Mouse (Mus musculus) hindlimb bud, embryonic 11.5 days (tissue): Measurements from ENCODE around the gene Mef2c.

Experiments
- DNase-seq: peaks from one replicate; pipeline ENCODE4 v3.0.0-alpha.2; 2012; ENCODE audit warnings: low read depth, low spot score; ENCODE audit errors: extremely low spot score

Mef2c gene

GRCm38 (mm10) chr13:83607883-83608581 is 104.2 kb downstream of the Mef2c start:
- no peak for DNase-seq

- DNase-seq = no peak
These were observed 105.2 kb downstream of the Mef2c start for GRCm38 (mm10) chr13:83608851-83609516.

GRCm38 (mm10) chr13:83609517-83609878 is 105.7 kb downstream of the Mef2c start:
- DNase-seq = no peak

GRCm38 (mm10) chr13:83610124-83610523 is 106.3 kb downstream of the Mef2c start:
- no peak for DNase-seq

GRCm38 (mm10) chr13:83612195-83612594 is 108.4 kb downstream of the Mef2c start:
- no peak for DNase-seq

GRCm38 (mm10) chr13:83615875-83616274 is 112.0 kb downstream of the Mef2c start:
- DNase-seq = no peak

GRCm38 (mm10) chr13:83624651-83625050 is 120.8 kb downstream of the Mef2c start:
- DNase-seq = no peak

GRCm38 (mm10) chr13:83627429-83627828 is 123.6 kb downstream of the Mef2c start:
- no peak for DNase-seq

- no peak for DNase-seq
These were observed 124.3 kb downstream of the Mef2c start for GRCm38 (mm10) chr13:83628139-83628538.

GRCm38 (mm10) chr13:83633155-83633554 is 129.3 kb downstream of the Mef2c start:
- no peak for DNase-seq

GRCm38 (mm10) chr13:83635218-83635617 is 131.4 kb downstream of the Mef2c start:
- no peak for DNase-seq

- no peak for DNase-seq
These were observed 133.8 kb downstream of the Mef2c start for GRCm38 (mm10) chr13:83637666-83638065.

- DNase-seq = no peak
These were observed 134.9 kb downstream of the Mef2c start for GRCm38 (mm10) chr13:83638735-83639134.

- DNase-seq = no peak
These were observed 145.2 kb downstream of the Mef2c start for GRCm38 (mm10) chr13:83649051-83649450.

- no peak for DNase-seq
These were observed 146.1 kb downstream of the Mef2c start for GRCm38 (mm10) chr13:83649795-83650476.

- no peak for DNase-seq
These were observed 147.0 kb downstream of the Mef2c start for GRCm38 (mm10) chr13:83650807-83651206.

- DNase-seq = no peak
These were observed 148.2 kb downstream of the Mef2c start for GRCm38 (mm10) chr13:83651941-83652548.

GRCm38 (mm10) chr13:83652560-83652959 is 148.7 kb downstream of the Mef2c start:
- no peak for DNase-seq

GRCm38 (mm10) chr13:83654889-83655769 is 151.3 kb downstream of the Mef2c start:
- peak; percentile 86 for DNase-seq

- no peak for DNase-seq
These were observed 152.3 kb downstream of the Mef2c start for GRCm38 (mm10) chr13:83656094-83656493.

GRCm38 (mm10) chr13:83656773-83657172 is 152.9 kb downstream of the Mef2c start:
- DNase-seq = peak; percentile 20
